Mouse (Mus musculus): ENCODE measurements around the gene Sars2. TPM values are rescaled to one million over a fixed set of nuclear protein-coding genes. Genes with fewer than 3 reads are reported as not detected.

Sars2 gene
- polyA plus RNA-seq (2015; fragmentation: Nextera tagmentation; extraction: Ambion mirVana) = 6.0 and 7.0 TPM in 2 replicates

- Histone ChIP-seq H3K27ac (ENCODE audit: low read length) (peak within 1 kb of the TSS; percentile 86), H3K27me3 (replicated peaks; ENCODE audit: insufficient read depth, low read length) (no peaks in the 10 kb centered on the region), H3K36me3 (ENCODE audit: insufficient read depth, low read length) (no peaks in the 10 kb centered on the region; the same call in 1 of the 2 replicates), H3K9ac (replicated peaks; ENCODE audit: low read depth) (peak within 1 kb of the TSS; percentile 78), H3K4me3 (ENCODE audit: low read depth, low read length) (peak within 1 kb of the TSS; percentile 87), H3K4me2 (replicated peaks; ENCODE audit: low read depth, low read length) (peak within 1 kb of the TSS; percentile 77), H3K4me1 (ENCODE audit: insufficient read depth, low read depth, low read length) (peaks cover 4% of the 10 kb centered on the region), H3K9me3 (ENCODE audit: low read length) (no peaks in the 10 kb centered on the region)
- under 1% methylated on average over 39 of the region's 39 CpGs for WGBS
- DNase-seq (ENCODE audit: low spot score) = peak; percentile 100
- TF ChIP-seq CTCF (IDR thresholded peaks at IDR 0.05) (peak; percentile 96), EP300 (IDR thresholded peaks at IDR 0.05) (peak; percentile 50; the same call in 1 of the 2 replicates)
- ATAC-seq = peak; percentile 97
Observed at GRCm38 (mm10) chr7:28741709-28742438, at the start of gene Sars2, which contains the start of gene Mrps12. Sars2 (plus strand) TSS chr7:28741992. Mrps12 (minus strand) TSS chr7:28741820.

- no peak within 1 kb of the TSS for H3K27ac ChIP-seq (ENCODE audit: low read length)
- DNase-seq (ENCODE audit: low spot score) = no peak
- no peaks in the 10 kb centered on the region for H3K36me3 ChIP-seq (ENCODE audit: insufficient read depth, low read length)
- H3K9me3 ChIP-seq (ENCODE audit: low read length) = no peaks in the 10 kb centered on the region
- WGBS = 44% methylated on average over 25 of the region's 30 CpGs
- peak within 1 kb of the TSS; percentile 43 for H3K4me3 ChIP-seq (ENCODE audit: low read depth, low read length)
- no peaks in the 10 kb centered on the region; the same call in 1 of the 2 replicates for H3K4me1 ChIP-seq (ENCODE audit: insufficient read depth, low read depth, low read length)
- H3K4me2 ChIP-seq (replicated peaks; ENCODE audit: low read depth, low read length) = peak within 1 kb of the TSS; percentile 74
- 0 out of 2 replicates have a peak, but pooled peaks have one; percentile 1 for TF ChIP-seq CTCF (IDR thresholded peaks at IDR 0.05)
- TF ChIP-seq EP300 (IDR thresholded peaks at IDR 0.05) = no peak
- ATAC-seq = peak; percentile 11; the same call in 1 of the 2 replicates
- H3K27me3 ChIP-seq (replicated peaks; ENCODE audit: insufficient read depth, low read length) = no peaks in the 10 kb centered on the region
- H3K9ac ChIP-seq (replicated peaks; ENCODE audit: low read depth) = no peak within 1 kb of the TSS
Observed at GRCm38 (mm10) chr7:28692545-28693320, 49.1 kb upstream of the Sars2 start, which contains the start of gene Fbxo27. Fbxo27 (plus strand) TSS chr7:28692849.

GRCm38 (mm10) chr7:28693321-28693966, 48.3 kb upstream of the Sars2 start:
- ATAC-seq = peak; percentile 94
- H3K27me3 ChIP-seq (replicated peaks; ENCODE audit: insufficient read depth, low read length) = no peaks in the 10 kb centered on the region
- no peaks in the 10 kb centered on the region for H3K9me3 ChIP-seq (ENCODE audit: low read length)
- H3K27ac ChIP-seq (ENCODE audit: low read length) = no peak overlapping the region
- peak overlapping the region; percentile 74 for H3K4me2 ChIP-seq (replicated peaks; ENCODE audit: low read depth, low read length)
- WGBS = 2% methylated on average over 30 of the region's 38 CpGs
- TF ChIP-seq CTCF (IDR thresholded peaks at IDR 0.05) (peak; percentile 28; the same call in 1 of the 2 replicates), EP300 (IDR thresholded peaks at IDR 0.05) (no peak)
- peak overlapping the region; percentile 43 for H3K4me3 ChIP-seq (ENCODE audit: low read depth, low read length)
- no peaks in the 10 kb centered on the region for H3K36me3 ChIP-seq (ENCODE audit: insufficient read depth, low read length)
- DNase-seq (ENCODE audit: low spot score) = peak; percentile 95
- H3K9ac ChIP-seq (replicated peaks; ENCODE audit: low read depth) = no peak overlapping the region
- no peaks in the 10 kb centered on the region; the same call in 1 of the 2 replicates for H3K4me1 ChIP-seq (ENCODE audit: insufficient read depth, low read depth, low read length)

- H3K9ac ChIP-seq (replicated peaks; ENCODE audit: low read depth) = no peak overlapping the region
- no peak overlapping the region for H3K27ac ChIP-seq (ENCODE audit: low read length)
- DNase-seq (ENCODE audit: low spot score) = no peak
- no peaks in the 10 kb centered on the region for H3K36me3 ChIP-seq (ENCODE audit: insufficient read depth, low read length)
- H3K4me3 ChIP-seq (ENCODE audit: low read depth, low read length) = no peak overlapping the region
- H3K4me2 ChIP-seq (replicated peaks; ENCODE audit: low read depth, low read length) = peak overlapping the region; percentile 18
- H3K27me3 ChIP-seq (replicated peaks; ENCODE audit: insufficient read depth, low read length) = no peaks in the 10 kb centered on the region
- H3K4me1 ChIP-seq (ENCODE audit: insufficient read depth, low read depth, low read length) = no peaks in the 10 kb centered on the region; the same call in 1 of the 2 replicates
- TF ChIP-seq CTCF (IDR thresholded peaks at IDR 0.05) (no peak), EP300 (IDR thresholded peaks at IDR 0.05) (no peak)
- WGBS = 10% methylated on average over 14 of the region's 14 CpGs
- H3K9me3 ChIP-seq (ENCODE audit: low read length) = no peaks in the 10 kb centered on the region
- ATAC-seq = no peak
Observed at GRCm38 (mm10) chr7:28694423-28694822, 47.4 kb upstream of the Sars2 start.

- no peak for ATAC-seq
- Histone ChIP-seq H3K4me2 (replicated peaks; ENCODE audit: low read depth, low read length) (no peak overlapping the region), H3K36me3 (ENCODE audit: insufficient read depth, low read length) (no peaks in the 10 kb centered on the region), H3K9me3 (ENCODE audit: low read length) (no peaks in the 10 kb centered on the region), H3K4me3 (ENCODE audit: low read depth, low read length) (no peak overlapping the region), H3K4me1 (ENCODE audit: insufficient read depth, low read depth, low read length) (no peaks in the 10 kb centered on the region; the same call in 1 of the 2 replicates), H3K9ac (replicated peaks; ENCODE audit: low read depth) (no peak overlapping the region), H3K27me3 (replicated peaks; ENCODE audit: insufficient read depth, low read length) (no peaks in the 10 kb centered on the region), H3K27ac (ENCODE audit: low read length) (no peak overlapping the region)
- TF ChIP-seq EP300 (IDR thresholded peaks at IDR 0.05) (no peak), CTCF (IDR thresholded peaks at IDR 0.05) (no peak)
- WGBS = 46% methylated on average over 8 of the region's 8 CpGs
- no peak for DNase-seq (ENCODE audit: low spot score)
Observed at GRCm38 (mm10) chr7:28694966-28695511, 46.8 kb upstream of the Sars2 start.
